Mouse (Mus musculus) hindbrain, postnatal 0 days (tissue): Measurements from ENCODE around the gene Top2a. TPM values are rescaled to one million over a fixed set of nuclear protein-coding genes. Genes with fewer than 3 reads are reported as not detected.

Experiments
- ATAC-seq: fragments of 200-750 bp; cut with Nextera tagmentation; 2 replicates; pipeline ENCODE4 v1.8.0; 2017; ENCODE audit warnings: mild to moderate bottlenecking, moderate TSS enrichment, moderate library complexity
- DNase-seq: peaks from one replicate; pipeline ENCODE4 v3.0.0-alpha.2; 2015; ENCODE audit warnings: low spot score
- H3K27ac ChIP-seq: fragments of 300-500 bp; sonication (generic); 2 replicates; pipeline ENCODE4 v1.5.1; 2014; ENCODE audit warnings: mild to moderate bottlenecking
- H3K27me3 ChIP-seq: fragments of 300-500 bp; sonication (generic); 2 replicates; pipeline ENCODE4 v1.6.1; 2014; ENCODE audit warnings: low read length, mixed read lengths; ENCODE audit not compliant: insufficient read depth
- H3K36me3 ChIP-seq: fragments of 300-500 bp; sonication (generic); 2 replicates; pipeline ENCODE4 v1.6.1; 2014; ENCODE audit warnings: low read length, mixed read lengths; ENCODE audit not compliant: insufficient read depth
- H3K4me1 ChIP-seq: fragments of 300-500 bp; sonication (generic); 2 replicates; pipeline ENCODE4 v1.6.1; 2014; ENCODE audit warnings: antibody characterized with exemption, low read length, mixed read lengths; ENCODE audit not compliant: insufficient read depth
- H3K4me2 ChIP-seq: fragments of 300-500 bp; sonication (generic); 2 replicates; pipeline ENCODE4 v1.6.1; 2014; ENCODE audit warnings: low read depth, mild to moderate bottlenecking, low read length, moderate library complexity, mixed read lengths
- H3K4me3 ChIP-seq: fragments of 300-500 bp; sonication (generic); 2 replicates; pipeline ENCODE4 v1.5.1; 2014; ENCODE audit warnings: low read length
- H3K9ac ChIP-seq: fragments of 300-500 bp; sonication (generic); replicated peaks from 2 replicates; pipeline ENCODE4 v1.6.1; 2014; ENCODE audit warnings: mild to moderate bottlenecking, low read length, moderate library complexity, mixed read lengths
- H3K9me3 ChIP-seq: fragments of 300-500 bp; sonication (generic); 2 replicates; pipeline ENCODE4 v1.6.1; 2016; ENCODE audit warnings: low read length, mixed read lengths
- CTCF ChIP-seq: IDR thresholded peaks from 2 replicates; pipeline ENCODE4 v1.5.1; 2016; ENCODE audit warnings: antibody characterized with exemption, control low read depth, low read depth
- WGBS: fragments of 180-500 bp; shearing (Covaris S2); extraction: QIAGEN DNeasy Blood & Tissue Kit; methylation state at CpG from one replicate; pipeline ENCODE4 v1.1.7; 2014; 5-methylcytosine and 5-hydroxymethylcytosine counted together
- polyA plus RNA-seq: library from polyadenylated mRNA; unstranded; fragments of >200 nt; fragmentation: Nextera tagmentation; extraction: Ambion mirVana; gene quantifications from 2 replicates; pipeline ENCODE4 v1.2.1, GENCODE M21; 2015
- total RNA-seq: library from RNA; depleted of rRNA; stranded (reverse); fragments of >200 nt; gene quantifications from 2 replicates; pipeline ENCODE4 v1.2.3, GENCODE M21; 2014

The Top2a gene
- total and polyA plus RNA-seq, 2 experiments from 2014 or later, result 34.2 to 44.4 TPM

DNA sequence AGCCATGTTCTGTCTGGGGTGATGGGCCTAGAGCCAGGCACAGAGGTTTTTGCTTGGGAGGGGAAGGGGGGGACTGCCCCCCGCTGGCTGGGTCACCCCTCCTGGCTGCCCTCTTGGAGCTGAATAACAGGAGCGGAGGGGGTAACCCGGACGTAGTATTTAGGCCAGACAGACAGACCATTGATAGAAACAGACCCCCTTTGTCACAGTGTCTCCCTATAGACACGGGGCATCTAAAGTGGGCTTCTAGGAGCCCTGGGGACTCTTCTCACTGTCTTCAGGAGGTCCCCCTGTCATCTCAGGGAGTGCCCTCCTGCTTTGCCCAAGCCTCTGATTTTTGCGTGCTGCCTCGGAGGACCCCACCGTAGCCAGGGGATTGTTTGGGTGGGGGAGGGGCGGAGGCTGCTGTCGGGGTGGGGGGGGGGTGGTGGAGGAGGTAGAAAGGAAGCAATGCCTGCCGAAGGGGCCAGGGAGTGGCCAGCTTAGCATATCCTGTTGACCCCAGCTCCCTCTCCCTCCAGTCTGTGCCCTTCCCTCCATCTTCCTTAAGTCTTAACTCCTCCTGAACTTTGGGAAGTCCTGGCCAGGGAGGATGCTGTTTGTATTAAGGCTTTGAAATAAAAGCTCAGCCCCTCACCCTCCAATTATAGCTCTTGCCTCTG lies 58.4 kb downstream of the Top2a start:
- Histone ChIP-seq H3K9me3 (no peaks in the 10 kb centered on the region), H3K36me3 (no peaks in the 10 kb centered on the region; the same call in 1 of the 2 replicates), H3K27ac (peak overlapping the region; percentile 28; the same call in 1 of the 2 replicates), H3K4me3 (no peak overlapping the region), H3K27me3 (no peaks in the 10 kb centered on the region), H3K4me1 (peaks cover 69% of the 10 kb centered on the region), H3K9ac (no peak overlapping the region), H3K4me2 (peak overlapping the region; percentile 98; the same call in 1 of the 2 replicates)
- ATAC-seq, result no peak
- TF ChIP-seq CTCF, result no peak
- DNase-seq, result no peak
- WGBS, result 16% methylated on average over 10 of the region's 11 CpGs

DNA sequence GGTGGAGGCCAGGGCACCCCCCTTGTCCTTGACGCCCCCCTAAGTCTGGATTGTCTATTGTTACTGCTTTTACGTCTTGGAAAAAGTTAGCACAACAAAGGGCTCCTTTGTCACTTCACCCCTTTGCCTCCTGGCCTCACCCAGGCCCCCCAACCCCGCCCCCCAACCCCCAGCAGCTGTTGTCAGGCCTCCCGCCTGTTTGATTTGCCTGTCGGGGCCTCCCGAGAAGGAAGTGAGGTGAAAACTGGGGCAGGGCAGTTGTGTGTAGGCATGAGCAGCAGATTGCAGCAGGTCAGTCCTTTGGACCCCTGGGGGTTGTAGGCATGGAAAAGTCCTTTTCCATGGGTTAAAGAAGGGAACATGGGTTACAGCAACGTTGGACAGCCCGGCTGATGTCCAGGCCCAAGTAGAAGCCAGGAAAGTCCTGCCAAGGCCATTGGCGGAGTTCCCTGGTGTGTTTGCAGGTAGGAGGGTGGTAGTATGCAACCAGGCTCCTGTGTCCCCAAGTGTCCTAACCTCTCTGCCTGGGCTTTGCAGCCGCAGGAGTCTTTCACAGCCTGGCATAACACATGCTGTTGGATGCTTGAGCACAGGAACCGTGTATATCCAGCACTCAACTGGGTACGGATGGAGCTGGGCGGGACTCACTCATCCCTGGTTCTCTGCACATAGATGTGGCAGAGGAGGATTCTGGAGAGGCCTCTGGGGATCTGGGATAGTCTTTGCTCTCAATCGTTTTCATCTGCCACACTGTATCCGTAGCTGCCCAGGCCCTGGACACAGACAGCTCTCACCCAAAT lies 59.2 kb downstream of the Top2a start:
- H3K4me2 ChIP-seq, result peak overlapping the region; percentile 98
- H3K4me3 ChIP-seq, result no peak overlapping the region
- H3K27me3 ChIP-seq, result no peaks in the 10 kb centered on the region
- H3K4me1 ChIP-seq, result peaks cover 70% of the 10 kb centered on the region
- H3K9me3 ChIP-seq, result no peaks in the 10 kb centered on the region
- 19% methylated on average over 15 of the region's 15 CpGs for WGBS
- peak overlapping the region; percentile 28; the same call in 1 of the 2 replicates for H3K27ac ChIP-seq
- H3K9ac ChIP-seq, result no peak overlapping the region
- DNase-seq (no peak), ATAC-seq (no peak)
- H3K36me3 ChIP-seq, result no peaks in the 10 kb centered on the region
- TF ChIP-seq CTCF, result no peak

DNA sequence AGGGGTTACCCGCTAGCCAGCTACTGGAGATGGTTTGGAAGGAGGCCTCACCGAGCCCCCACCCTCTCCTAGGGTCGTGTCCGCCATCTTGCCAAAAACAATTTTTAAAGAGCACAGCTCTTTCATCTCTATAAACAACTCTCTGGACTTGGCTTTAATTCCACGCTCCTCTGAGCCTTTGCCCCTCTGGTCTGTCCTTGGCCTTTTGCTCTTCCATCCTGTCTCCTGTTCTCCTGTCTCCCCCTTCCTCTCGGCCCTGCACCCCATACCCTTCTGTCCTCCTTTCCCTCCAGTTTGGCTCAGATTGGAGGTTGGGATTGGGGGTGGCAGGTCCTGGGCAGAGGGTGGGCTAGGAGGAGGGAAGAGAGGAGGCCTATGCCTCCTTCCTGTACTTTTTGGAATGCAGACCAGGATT lies 59.8 kb downstream of the Top2a start:
- 27% methylated on average over 6 of the region's 6 CpGs for WGBS
- H3K27ac ChIP-seq, result peak overlapping the region; percentile 17; the same call in 1 of the 2 replicates
- peak overlapping the region; percentile 98 for H3K4me2 ChIP-seq
- no peaks in the 10 kb centered on the region for H3K27me3 ChIP-seq
- H3K36me3 ChIP-seq, result no peaks in the 10 kb centered on the region
- H3K4me1 ChIP-seq, result peaks cover 71% of the 10 kb centered on the region
- H3K9ac ChIP-seq, result no peak overlapping the region
- ATAC-seq (no peak), DNase-seq (no peak)
- H3K4me3 ChIP-seq, result 0 out of 2 replicates have a peak overlapping the region, but pooled peaks have one; percentile 57
- no peak for TF ChIP-seq CTCF
- H3K9me3 ChIP-seq, result no peaks in the 10 kb centered on the region

DNA sequence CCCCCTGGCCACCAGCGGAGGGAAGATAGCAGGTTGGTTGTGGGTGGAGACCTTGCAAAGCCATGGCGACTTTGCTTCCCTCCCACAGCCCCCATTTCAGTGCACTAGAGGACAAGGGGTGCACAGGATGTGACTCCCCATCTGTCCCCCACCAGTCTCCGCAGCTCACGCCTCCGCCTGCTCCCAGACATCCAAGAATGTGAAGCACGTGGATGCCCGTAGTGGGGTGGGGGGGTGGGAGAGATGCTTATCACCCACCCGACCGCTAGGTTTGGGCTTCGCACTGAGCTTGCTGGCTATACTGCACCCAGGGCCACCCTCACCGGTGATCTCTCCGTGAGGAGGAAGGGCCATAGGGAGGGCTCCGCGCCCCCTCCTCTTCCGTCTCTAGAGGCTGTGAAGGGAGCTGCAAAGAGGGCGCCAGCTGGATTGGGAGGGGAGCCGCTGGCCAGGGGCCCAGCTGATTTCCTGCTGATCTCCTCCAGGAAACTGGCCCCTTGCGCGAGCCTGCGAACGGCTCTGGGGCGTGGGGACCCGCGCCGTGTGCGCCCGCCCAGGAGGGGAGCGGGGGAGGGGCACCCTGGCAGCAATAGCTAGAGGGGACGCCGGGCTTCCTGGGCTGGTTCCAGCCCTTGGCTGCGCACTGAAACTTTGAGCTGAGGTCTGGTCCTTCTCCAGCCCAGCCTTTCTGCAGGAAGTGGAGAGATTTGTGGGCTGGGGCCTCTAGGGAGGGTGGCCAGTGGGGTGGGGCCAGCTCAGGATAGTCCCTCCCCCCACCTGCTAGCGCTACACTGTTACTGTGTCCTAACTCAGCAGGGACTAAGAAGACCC lies 60.6 kb downstream of the Top2a start:
- no peaks in the 10 kb centered on the region for H3K27me3 ChIP-seq
- ATAC-seq, result peak; percentile 64
- H3K4me3 ChIP-seq, result peak overlapping the region; percentile 57
- DNase-seq, result peak; percentile 81
- H3K4me2 ChIP-seq, result peak overlapping the region; percentile 98
- H3K9me3 ChIP-seq, result no peaks in the 10 kb centered on the region
- peaks cover 63% of the 10 kb centered on the region for H3K4me1 ChIP-seq
- H3K36me3 ChIP-seq, result no peaks in the 10 kb centered on the region
- WGBS, result 2% methylated on average over 28 of the region's 32 CpGs
- H3K9ac ChIP-seq, result peak overlapping the region; percentile 13
- H3K27ac ChIP-seq, result peak overlapping the region; percentile 36
- peak; percentile 39 for TF ChIP-seq CTCF

DNA sequence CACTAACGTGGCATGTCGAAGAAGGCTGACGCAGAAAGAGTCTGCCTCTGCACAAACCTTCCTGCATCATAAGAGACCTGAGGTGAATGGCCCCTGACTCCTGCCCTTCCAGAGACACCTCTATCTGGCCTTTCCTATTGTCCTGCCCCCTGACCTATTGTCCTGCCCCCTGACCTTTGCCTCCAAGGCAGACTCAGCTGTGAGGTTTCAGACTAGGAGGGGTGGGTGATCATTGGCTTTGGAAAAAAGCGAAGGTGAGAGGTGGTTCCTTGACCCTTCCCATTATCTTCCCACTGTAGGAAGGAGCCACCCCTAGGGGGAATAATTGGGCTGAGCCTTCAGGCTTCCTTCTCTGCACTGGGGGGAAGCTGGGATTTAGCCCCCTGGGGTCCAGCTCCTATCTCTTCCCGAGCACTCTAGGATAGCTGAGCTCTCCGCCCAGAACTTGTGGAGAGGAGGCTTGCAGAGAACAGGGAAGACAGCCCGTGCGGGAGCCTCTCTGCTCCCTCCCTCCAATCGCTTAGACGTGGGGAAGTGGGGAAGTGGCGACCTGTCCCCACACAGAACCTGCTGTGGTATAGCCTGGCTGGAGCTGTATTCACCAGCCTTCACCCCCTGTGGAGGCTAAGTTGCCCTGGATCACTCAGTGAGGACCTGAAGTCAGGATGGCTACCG lies 61.4 kb downstream of the Top2a start:
- Histone ChIP-seq H3K27ac (peak overlapping the region; percentile 36), H3K4me3 (peak overlapping the region; percentile 57), H3K36me3 (no peaks in the 10 kb centered on the region), H3K9ac (peak overlapping the region; percentile 13; the same call in 1 of the 2 replicates), H3K4me2 (peak overlapping the region; percentile 98), H3K4me1 (peaks cover 55% of the 10 kb centered on the region), H3K9me3 (no peaks in the 10 kb centered on the region), H3K27me3 (no peaks in the 10 kb centered on the region)
- DNase-seq, result no peak
- WGBS, result 18% methylated on average over 12 of the region's 12 CpGs
- no peak for ATAC-seq
- TF ChIP-seq CTCF, result no peak

DNA sequence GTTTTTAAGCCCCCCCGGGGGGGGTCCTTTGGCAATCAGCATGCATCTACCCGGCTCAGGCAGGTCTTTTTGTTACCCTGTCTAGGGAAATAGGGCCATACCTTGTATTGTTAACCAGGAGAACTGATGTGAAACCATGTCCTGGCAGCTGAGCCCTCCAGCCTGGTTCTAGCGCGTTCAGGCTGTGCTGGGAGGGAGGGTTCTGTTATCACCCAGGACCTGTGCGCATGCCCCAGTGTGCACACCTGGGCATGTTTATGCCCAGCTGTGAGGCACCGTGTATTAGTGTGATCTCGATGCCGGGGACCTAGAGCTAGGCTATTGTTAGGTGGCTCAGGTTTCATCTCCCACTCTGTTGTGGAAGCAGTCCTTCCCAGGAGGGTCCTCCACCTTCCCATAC lies 62.2 kb downstream of the Top2a start:
- Histone ChIP-seq H3K9me3 (no peaks in the 10 kb centered on the region), H3K4me1 (peaks cover 48% of the 10 kb centered on the region), H3K4me3 (peak overlapping the region; percentile 57), H3K36me3 (no peaks in the 10 kb centered on the region), H3K27ac (no peak overlapping the region), H3K9ac (peak overlapping the region; percentile 26; the same call in 1 of the 2 replicates), H3K4me2 (peak overlapping the region; percentile 98), H3K27me3 (no peaks in the 10 kb centered on the region)
- DNase-seq, result no peak
- TF ChIP-seq CTCF, result no peak
- no peak for ATAC-seq
- WGBS, result 12% methylated on average over 8 of the region's 8 CpGs
